Comparison of ENCODE assay signal across 27 mouse cellular contexts in the genomic region with DNA sequence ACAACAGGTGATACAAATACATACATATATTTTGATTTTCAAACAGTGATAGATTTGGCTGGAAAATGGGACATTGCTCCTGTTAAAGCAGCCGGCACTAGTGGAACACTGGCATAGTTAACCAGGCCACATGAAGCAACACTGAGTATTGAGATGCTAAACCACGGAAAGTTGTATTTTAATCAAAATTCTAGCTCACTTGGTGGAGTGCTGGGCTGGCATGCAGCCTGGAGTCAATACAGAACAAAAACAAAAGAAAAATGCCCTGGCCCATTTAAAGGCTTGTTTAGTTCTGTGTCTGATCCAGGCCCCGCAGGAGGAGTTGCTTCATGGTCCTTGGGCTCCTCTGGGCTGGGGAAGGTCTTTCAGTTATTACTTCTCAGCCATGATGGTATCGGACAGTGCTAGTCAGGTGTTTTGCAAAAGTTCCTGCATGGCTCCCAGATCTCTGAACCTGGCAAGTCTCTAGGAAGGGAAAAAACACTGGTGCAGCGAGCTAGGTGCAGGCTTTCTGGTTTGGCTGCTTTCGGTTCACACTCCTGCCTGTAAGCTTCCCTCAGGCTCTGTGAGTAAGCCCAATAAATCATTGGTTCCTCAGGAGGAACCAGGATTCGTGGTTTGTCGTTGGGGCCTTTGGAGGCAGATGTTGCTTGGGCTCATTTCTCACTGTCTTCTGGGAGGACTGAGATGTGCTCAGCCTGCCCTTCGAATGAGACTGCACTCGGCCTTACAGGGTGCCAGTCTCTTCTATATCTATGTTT. TPM values are rescaled to one million over a fixed set of nuclear protein-coding genes. Genes with fewer than 3 reads are reported as not detected.
DNase-seq lines count a peak whose midpoint lies in the region; ATAC-seq and TF ChIP-seq lines count a peak whose summit lies in the region.
"Had no signal": no experiment of that assay in that cellular context is flagged by ENCODE, and none has a peak within 500 bp of the region (broad histone marks: within the 10 kb centered on the region; RNA-seq: fewer than 3 reads in every experiment).

No protein-coding gene starts in this region.

- no peak overlapping the region for H3K4me3 ChIP-seq in limb, embryonic 14.5 days (replicated peaks; ENCODE audit: low read length)
- no peak overlapping the region for H3K4me3 ChIP-seq in limb, embryonic 10.5 days
- no peak overlapping the region for H3K4me3 ChIP-seq in stomach, embryonic 16.5 days (replicated peaks; ENCODE audit: low read length)
- no peak overlapping the region for H3K4me3 ChIP-seq in forebrain, embryonic 10.5 days
- H3K4me3 ChIP-seq: embryonic facial prominence, embryonic 12.5 days; liver, embryonic 15.5 days; midbrain, embryonic 13.5 days had no signal

- H3K4me2 ChIP-seq in limb, embryonic 14.5 days (replicated peaks; ENCODE audit: low read depth, low read length, severe bottlenecking) = no peak overlapping the region
- no peak overlapping the region for H3K4me2 ChIP-seq in stomach, embryonic 16.5 days (ENCODE audit: low read depth, low read length)
- H3K4me2 ChIP-seq: embryonic facial prominence, embryonic 12.5 days; heart, embryonic 11.5 days; liver, embryonic 15.5 days; midbrain, embryonic 13.5 days had no signal

- no peaks in the 10 kb centered on the region for H3K36me3 ChIP-seq in limb, embryonic 14.5 days (ENCODE audit: control insufficient read depth, insufficient read depth, low read length)
- H3K36me3 ChIP-seq in limb, embryonic 10.5 days = no peaks in the 10 kb centered on the region
- H3K36me3 ChIP-seq in stomach, embryonic 16.5 days (ENCODE audit: control insufficient read depth, insufficient read depth, low read length) = no peaks in the 10 kb centered on the region
- H3K36me3 ChIP-seq in forebrain, embryonic 10.5 days (replicated peaks) = no peaks in the 10 kb centered on the region
- H3K36me3 ChIP-seq: embryonic facial prominence, embryonic 12.5 days; liver, embryonic 15.5 days; midbrain, embryonic 13.5 days had no signal

- ATAC-seq in limb, embryonic 14.5 days (ENCODE audit: low FRiP score, low read depth) = no peak
- ATAC-seq in stomach, embryonic 16.5 days (ENCODE audit: insufficient read depth, low FRiP score) = no peak
- ATAC-seq: activated CD4-positive, CD25-positive, alpha-beta regulatory T cell, adult 4 months; hindbrain, postnatal 0 days; lung, postnatal 0 days; midbrain, embryonic 13.5 days had no signal

- no peaks in the 10 kb centered on the region for H3K27me3 ChIP-seq in limb, embryonic 14.5 days (ENCODE audit: control insufficient read depth, insufficient read depth, low read length)
- H3K27me3 ChIP-seq in limb, embryonic 10.5 days (ENCODE audit: low read depth, poor library complexity, severe bottlenecking) = no peaks in the 10 kb centered on the region
- no peaks in the 10 kb centered on the region for H3K27me3 ChIP-seq in stomach, embryonic 16.5 days (ENCODE audit: control insufficient read depth, insufficient read depth, low read length)
- H3K27me3 ChIP-seq in forebrain, embryonic 10.5 days (ENCODE audit: poor library complexity, severe bottlenecking) = no peaks in the 10 kb centered on the region
- H3K27me3 ChIP-seq: embryonic facial prominence, embryonic 12.5 days; midbrain, embryonic 13.5 days had no signal

- H3K4me1 ChIP-seq in limb, embryonic 14.5 days (ENCODE audit: control insufficient read depth, insufficient read depth, low read length) = no peaks in the 10 kb centered on the region
- H3K4me1 ChIP-seq in limb, embryonic 10.5 days = 0 out of 2 replicates have a peak, but pooled peaks cover under 1% of the 10 kb centered on the region
- H3K4me1 ChIP-seq in stomach, embryonic 16.5 days (ENCODE audit: control insufficient read depth, insufficient read depth, low read length) = no peaks in the 10 kb centered on the region
- no peaks in the 10 kb centered on the region for H3K4me1 ChIP-seq in forebrain, embryonic 10.5 days
- H3K4me1 ChIP-seq: embryonic facial prominence, embryonic 12.5 days; midbrain, embryonic 13.5 days had no signal

- no peak overlapping the region for H3K9ac ChIP-seq in limb, embryonic 14.5 days (ENCODE audit: low read depth, low read length, severe bottlenecking)
- H3K9ac ChIP-seq in stomach, embryonic 16.5 days (ENCODE audit: low read length) = no peak overlapping the region
- H3K9ac ChIP-seq: embryonic facial prominence, embryonic 12.5 days; liver, embryonic 15.5 days; midbrain, embryonic 13.5 days had no signal

- no peak for TF ChIP-seq POLR2A in limb, embryonic 14.5 days (IDR thresholded peaks at IDR 0.05; ENCODE audit: borderline replicate concordance, extremely low read depth, insufficient read depth, insufficient read length)

- WGBS in limb, embryonic 14.5 days = 55% methylated on average over 10 of the region's 10 CpGs
- 58% methylated on average over 10 of the region's 10 CpGs for WGBS in limb, embryonic 10.5 days
- 54% methylated on average over 10 of the region's 10 CpGs for WGBS in stomach, embryonic 16.5 days
- WGBS in forebrain, embryonic 10.5 days = 82% methylated on average over 10 of the region's 10 CpGs

- no peak overlapping the region for H3K27ac ChIP-seq in limb, embryonic 14.5 days (replicated peaks; ENCODE audit: low read depth, low read length)
- H3K27ac ChIP-seq in limb, embryonic 10.5 days = no peak overlapping the region
- peak overlapping the region; percentile 78 for H3K27ac ChIP-seq in stomach, embryonic 16.5 days (ENCODE audit: low read length)
- no peak overlapping the region for H3K27ac ChIP-seq in forebrain, embryonic 10.5 days
- H3K27ac ChIP-seq: embryonic facial prominence, embryonic 12.5 days; hindbrain, postnatal 0 days; liver, embryonic 15.5 days; midbrain, embryonic 13.5 days had no signal

- peak; percentile 76 for DNase-seq in adrenal gland, adult 2 months
- no peak for DNase-seq in adrenal gland, postnatal 25 days
- peak; percentile 34 for DNase-seq in limb, embryonic 14.5 days (ENCODE audit: low spot score)
- DNase-seq in limb, embryonic 10.5 days (ENCODE audit: low spot score) = no peak
- DNase-seq in gonadal fat pad, adult 2 months (ENCODE audit: low read depth) = peak; percentile 89
- no peak for DNase-seq in yolk sac, embryonic 10.5 days (ENCODE audit: low spot score)
- DNase-seq in forebrain, embryonic 10.5 days (ENCODE audit: extremely low spot score, low spot score) = no peak
- DNase-seq: cerebellum, adult 11-12 months; gastrocnemius, postnatal 14 days; heart, postnatal 4 days; kidney, adult 9 months; kidney, postnatal 4 days; layer of hippocampus, postnatal 36 days; left cerebral cortex, postnatal 4 days; retina, postnatal 1 day; thymus, postnatal 14 days had no signal

- H3K9me3 ChIP-seq in limb, embryonic 14.5 days (ENCODE audit: control insufficient read depth, low read length) = no peaks in the 10 kb centered on the region
- H3K9me3 ChIP-seq in limb, embryonic 10.5 days (replicated peaks) = no peaks in the 10 kb centered on the region
- H3K9me3 ChIP-seq in stomach, embryonic 16.5 days (replicated peaks; ENCODE audit: control insufficient read depth, low read length) = no peaks in the 10 kb centered on the region
- no peaks in the 10 kb centered on the region for H3K9me3 ChIP-seq in forebrain, embryonic 10.5 days
- H3K9me3 ChIP-seq: embryonic facial prominence, embryonic 12.5 days; liver, embryonic 15.5 days; midbrain, embryonic 13.5 days had no signal

RNA-seq across cellular contexts. Expression of gene Ptgds, which starts 9.9 kb away (rescaled TPM):
- total RNA-seq in adrenal gland, adult 2 months (2021) = 1 to 10 TPM; 2.5 to 2.7 TPM
- polyA plus RNA-seq in adrenal gland, adult 2 months (2012; rRNA removed) = 4.9 and 5.6 TPM in 2 replicates
- total RNA-seq in adrenal gland, postnatal 25 days (2021) = 3.6 and 3.8 TPM in 2 replicates
- polyA plus RNA-seq in limb, embryonic 14.5 days (2012; rRNA removed) = 0.87 and 2.4 TPM in 2 replicates
- polyA plus RNA-seq in limb, embryonic 14.5 days (2014; fragmentation: Nextera tagmentation; extraction: Ambion mirVana) = 4.0 and 4.1 TPM in 2 replicates
- not detected in 2 replicates for polyA plus RNA-seq in limb, embryonic 10.5 days (2016; fragmentation: Nextera tagmentation; extraction: Ambion mirVana)
- polyA plus RNA-seq in gonadal fat pad, adult 2 months (2012; rRNA removed) = 1,300 and 1,863 TPM in 2 replicates
- polyA plus RNA-seq in stomach, embryonic 16.5 days (2015; fragmentation: Nextera tagmentation; extraction: Ambion mirVana) = 6.1 and 6.7 TPM in 2 replicates
- 0.31 TPM in 1 of 2 replicates, not detected in the other for polyA plus RNA-seq in forebrain, embryonic 10.5 days (2016; fragmentation: Nextera tagmentation; extraction: Ambion mirVana)
- polyA plus RNA-seq: activated CD4-positive, CD25-positive, alpha-beta regulatory T cell, adult 4 months had no signal

RNA-seq across cellular contexts. Expression of gene Lcn12, which starts 14.0 kb away (rescaled TPM):
- not detected for total RNA-seq in adrenal gland, adult 2 months (2021)
- not detected in 2 replicates for polyA plus RNA-seq in adrenal gland, adult 2 months (2012; rRNA removed)
- total RNA-seq in adrenal gland, postnatal 25 days (2021) = not detected in 2 replicates
- not detected in 2 replicates for polyA plus RNA-seq in limb, embryonic 14.5 days (2012; rRNA removed)
- polyA plus RNA-seq in limb, embryonic 14.5 days (2014; fragmentation: Nextera tagmentation; extraction: Ambion mirVana) = not detected in 2 replicates
- not detected in 2 replicates for polyA plus RNA-seq in limb, embryonic 10.5 days (2016; fragmentation: Nextera tagmentation; extraction: Ambion mirVana)
- polyA plus RNA-seq in gonadal fat pad, adult 2 months (2012; rRNA removed) = 234 and 311 TPM in 2 replicates
- not detected in 2 replicates for polyA plus RNA-seq in stomach, embryonic 16.5 days (2015; fragmentation: Nextera tagmentation; extraction: Ambion mirVana)
- not detected in 2 replicates for polyA plus RNA-seq in forebrain, embryonic 10.5 days (2016; fragmentation: Nextera tagmentation; extraction: Ambion mirVana)
- total RNA-seq: CH12.LX; gastrocnemius, postnatal 14 days; heart, postnatal 4 days; hindbrain, postnatal 0 days; layer of hippocampus, postnatal 36 days; left cerebral cortex, postnatal 4 days had no signal
- polyA plus RNA-seq: activated CD4-positive, CD25-positive, alpha-beta regulatory T cell, adult 4 months; embryonic facial prominence, embryonic 12.5 days; forebrain, embryonic 11.5 days; frontal cortex, adult 2 months; heart, embryonic 11.5 days; hindbrain, postnatal 0 days; liver, embryonic 15.5 days; lung, postnatal 0 days; midbrain, embryonic 13.5 days had no signal

RNA-seq across cellular contexts. Expression of gene Paxx, which starts 18.8 kb away (rescaled TPM):
- total RNA-seq in adrenal gland, adult 2 months (2021) = 10 to 100 TPM; 33.3 to 35.2 TPM
- 85.9 and 124 TPM in 2 replicates for polyA plus RNA-seq in adrenal gland, adult 2 months (2012; rRNA removed)
- total RNA-seq in adrenal gland, postnatal 25 days (2021) = 32.6 and 41.0 TPM in 2 replicates
- polyA plus RNA-seq in limb, embryonic 14.5 days (2012; rRNA removed) = 65.6 and 71.0 TPM in 2 replicates
- 34.0 and 44.9 TPM in 2 replicates for polyA plus RNA-seq in limb, embryonic 14.5 days (2014; fragmentation: Nextera tagmentation; extraction: Ambion mirVana)
- polyA plus RNA-seq in limb, embryonic 10.5 days (2016; fragmentation: Nextera tagmentation; extraction: Ambion mirVana) = 10.0 and 14.6 TPM in 2 replicates
- 124 and 139 TPM in 2 replicates for polyA plus RNA-seq in gonadal fat pad, adult 2 months (2012; rRNA removed)
- polyA plus RNA-seq in stomach, embryonic 16.5 days (2015; fragmentation: Nextera tagmentation; extraction: Ambion mirVana) = 44.1 and 49.4 TPM in 2 replicates
- polyA plus RNA-seq in forebrain, embryonic 10.5 days (2016; fragmentation: Nextera tagmentation; extraction: Ambion mirVana) = 12.4 and 15.5 TPM in 2 replicates

RNA-seq across cellular contexts. Expression of gene Fbxw5, which starts 20.8 kb away (rescaled TPM):
- total RNA-seq in adrenal gland, adult 2 months (2021) = 10 to 100 TPM; 83.9 to 89.5 TPM
- polyA plus RNA-seq in adrenal gland, adult 2 months (2012; rRNA removed) = 34.4 and 64.3 TPM in 2 replicates
- total RNA-seq in adrenal gland, postnatal 25 days (2021) = 99.9 and 103 TPM in 2 replicates
- polyA plus RNA-seq in limb, embryonic 14.5 days (2012; rRNA removed) = 46.2 and 49.2 TPM in 2 replicates
- polyA plus RNA-seq in limb, embryonic 14.5 days (2014; fragmentation: Nextera tagmentation; extraction: Ambion mirVana) = 70.0 and 76.9 TPM in 2 replicates
- 83.6 and 94.6 TPM in 2 replicates for polyA plus RNA-seq in limb, embryonic 10.5 days (2016; fragmentation: Nextera tagmentation; extraction: Ambion mirVana)
- polyA plus RNA-seq in gonadal fat pad, adult 2 months (2012; rRNA removed) = 19.2 and 54.8 TPM in 2 replicates
- 76.5 and 86.0 TPM in 2 replicates for polyA plus RNA-seq in stomach, embryonic 16.5 days (2015; fragmentation: Nextera tagmentation; extraction: Ambion mirVana)
- 90.7 and 93.9 TPM in 2 replicates for polyA plus RNA-seq in forebrain, embryonic 10.5 days (2016; fragmentation: Nextera tagmentation; extraction: Ambion mirVana)

RNA-seq across cellular contexts. Expression of gene C8g, which starts 21.8 kb away (rescaled TPM):
- 1 to 10 TPM; 1.5 to 2.0 TPM for total RNA-seq in adrenal gland, adult 2 months (2021)
- 2.7 and 3.0 TPM in 2 replicates for polyA plus RNA-seq in adrenal gland, adult 2 months (2012; rRNA removed)
- 1.7 and 3.3 TPM in 2 replicates for total RNA-seq in adrenal gland, postnatal 25 days (2021)
- 4.2 and 5.5 TPM in 2 replicates for polyA plus RNA-seq in limb, embryonic 14.5 days (2012; rRNA removed)
- 4.4 and 4.6 TPM in 2 replicates for polyA plus RNA-seq in limb, embryonic 14.5 days (2014; fragmentation: Nextera tagmentation; extraction: Ambion mirVana)
- 6.1 and 7.0 TPM in 2 replicates for polyA plus RNA-seq in limb, embryonic 10.5 days (2016; fragmentation: Nextera tagmentation; extraction: Ambion mirVana)
- 15.1 and 15.8 TPM in 2 replicates for polyA plus RNA-seq in gonadal fat pad, adult 2 months (2012; rRNA removed)
- polyA plus RNA-seq in stomach, embryonic 16.5 days (2015; fragmentation: Nextera tagmentation; extraction: Ambion mirVana) = 8.9 and 9.5 TPM in 2 replicates
- 6.3 and 7.2 TPM in 2 replicates for polyA plus RNA-seq in forebrain, embryonic 10.5 days (2016; fragmentation: Nextera tagmentation; extraction: Ambion mirVana)

Comparison
In these comparisons a context has a peak if more than half of its experiments do, and no peak if none do; other contexts are left out.
1. DNase-seq: peak in adrenal gland, adult 2 months (single experiment), limb, embryonic 14.5 days (single experiment) and gonadal fat pad, adult 2 months (single experiment); none in adrenal gland, postnatal 25 days (single experiment), limb, embryonic 10.5 days (single experiment), yolk sac, embryonic 10.5 days (single experiment) and forebrain, embryonic 10.5 days (single experiment).
2. RNA of gene Ptgds, which starts 9.9 kb away (polyA plus RNA-seq): 1,300 to 1,863 TPM in gonadal fat pad, adult 2 months; 6.1 to 6.7 TPM in stomach, embryonic 16.5 days, 4.9 to 5.6 TPM in adrenal gland, adult 2 months, 0.87 to 4.1 TPM in limb, embryonic 14.5 days, 0.31 TPM in forebrain, embryonic 10.5 days and not detected in limb, embryonic 10.5 days; every median in the first group is over 100 times any median in the second.
3. RNA of gene Lcn12, which starts 14.0 kb away (polyA plus RNA-seq): 234 to 311 TPM in gonadal fat pad, adult 2 months; not detected in limb, embryonic 10.5 days, not detected in stomach, embryonic 16.5 days, not detected in adrenal gland, adult 2 months, not detected in limb, embryonic 14.5 days and not detected in forebrain, embryonic 10.5 days; every median in the first group is over 100 times any median in the second.